Mouse (Mus musculus) lung, embryonic 14.5 days (tissue): ENCODE results near the gene Tnni3k. TPM values are rescaled to one million over a fixed set of nuclear protein-coding genes. Genes with fewer than 3 reads are reported as not detected.
"Not testable (repeated sequence)": the region's sequence is repeated elsewhere in the genome, so short reads cannot be mapped to it uniquely, and the experiment has no call there.

Experiments
- ATAC-seq: fragments of 200-750 bp; cut with Nextera tagmentation; 2 replicates; pipeline ENCODE4 v1.8.0; 2017; ENCODE audit warnings: mild to moderate bottlenecking, moderate TSS enrichment, moderate library complexity; ENCODE audit not compliant: insufficient read depth
- DNase-seq: peaks from one replicate; pipeline ENCODE4 v3.0.0-alpha.2; 2015
- H3K27ac ChIP-seq: fragments of 300-500 bp; sonication (generic); 2 replicates; pipeline ENCODE4 v1.5.1; 2014; ENCODE audit warnings: low read depth, mild to moderate bottlenecking, moderate library complexity
- H3K27me3 ChIP-seq: fragments of 300-500 bp; sonication (generic); 2 replicates; pipeline ENCODE4 v1.6.1; 2014; ENCODE audit warnings: low read length, control low read depth; ENCODE audit not compliant: insufficient read depth
- H3K36me3 ChIP-seq: fragments of 300-500 bp; sonication (generic); 2 replicates; pipeline ENCODE4 v1.6.1; 2014; ENCODE audit warnings: control low read depth; ENCODE audit not compliant: insufficient read depth
- H3K4me1 ChIP-seq: fragments of 300-500 bp; sonication (generic); 2 replicates; pipeline ENCODE4 v1.6.1; 2014; ENCODE audit warnings: antibody characterized with exemption, control low read depth; ENCODE audit not compliant: insufficient read depth
- H3K4me2 ChIP-seq: fragments of 300-500 bp; sonication (generic); 2 replicates; pipeline ENCODE4 v1.6.1; 2014; ENCODE audit warnings: mild to moderate bottlenecking
- H3K4me3 ChIP-seq: fragments of 300-500 bp; sonication (generic); 2 replicates; pipeline ENCODE4 v1.5.1; 2014; ENCODE audit warnings: low read depth, low read length
- H3K9ac ChIP-seq: fragments of 300-500 bp; sonication (generic); 2 replicates; pipeline ENCODE4 v1.6.1; 2014
- H3K9me3 ChIP-seq: fragments of 300-500 bp; sonication (generic); 2 replicates; pipeline ENCODE4 v1.6.1; 2016; ENCODE audit warnings: low read depth, low read length, control low read depth
- CTCF ChIP-seq: IDR thresholded peaks from 2 replicates; pipeline ENCODE4 v1.5.1; 2016; ENCODE audit warnings: antibody characterized with exemption, low read depth
- WGBS: fragments of 180-500 bp; shearing (Covaris S2); extraction: QIAGEN DNeasy Blood & Tissue Kit; methylation state at CpG from one replicate; pipeline ENCODE4 v1.1.7; 2014; 5-methylcytosine and 5-hydroxymethylcytosine counted together
- polyA plus RNA-seq: library from polyadenylated mRNA; unstranded; fragments of >200 nt; fragmentation: Nextera tagmentation; extraction: Ambion mirVana; gene quantifications from 2 replicates; pipeline ENCODE4 v1.2.1, GENCODE M21; 2014

Gene Tnni3k
- polyA plus RNA-seq, 1 experiment from 2014 or later, result not detected

GRCm38 (mm10) chr3:154837861-154838260, 217.3 kb downstream of the Tnni3k start:
- ATAC-seq, result no peak
- WGBS, result 86% methylated on average over 11 of the region's 11 CpGs

DNA sequence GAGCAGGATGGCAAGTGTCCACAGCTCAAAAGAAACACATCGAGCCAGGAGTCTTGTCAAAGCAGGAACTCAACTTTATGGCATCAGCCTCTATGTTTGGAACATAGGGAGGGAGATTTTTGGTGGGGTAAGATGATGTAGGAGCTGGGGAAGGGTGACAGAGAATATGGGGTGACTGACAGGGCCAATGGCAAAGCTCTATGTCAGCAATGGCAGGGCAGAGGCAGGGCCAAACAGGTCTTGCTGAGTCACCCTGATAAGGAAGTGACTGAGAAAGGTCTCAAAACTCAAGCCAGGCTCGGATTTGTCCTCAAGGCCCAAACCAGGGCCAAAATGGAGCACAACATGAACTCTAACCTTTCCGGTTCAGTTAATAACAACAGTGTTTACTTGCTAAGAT, 219.1 kb downstream of the Tnni3k start:
- no peaks in the 10 kb centered on the region for H3K27me3 ChIP-seq
- no peaks in the 10 kb centered on the region for H3K9me3 ChIP-seq
- H3K36me3 ChIP-seq, result no peaks in the 10 kb centered on the region
- no peak overlapping the region for H3K4me2 ChIP-seq
- no peaks in the 10 kb centered on the region for H3K4me1 ChIP-seq
- no peak overlapping the region for H3K27ac ChIP-seq
- ATAC-seq (no peak), DNase-seq (no peak)
- WGBS, result 64% methylated on average over 3 of the region's 3 CpGs
- H3K9ac ChIP-seq, result no peak overlapping the region
- TF ChIP-seq CTCF, result no peak
- no peak overlapping the region for H3K4me3 ChIP-seq

More at GRCm38 (mm10) chr3:154837861-154838260, 217.3 kb downstream of the Tnni3k start:
- Histone ChIP-seq H3K9me3 (no peaks in the 10 kb centered on the region), H3K4me1 (no peaks in the 10 kb centered on the region), H3K4me2 (no peak overlapping the region), H3K9ac (no peak overlapping the region), H3K27me3 (no peaks in the 10 kb centered on the region), H3K4me3 (no peak overlapping the region), H3K27ac (no peak overlapping the region), H3K36me3 (no peaks in the 10 kb centered on the region)
- no peak for DNase-seq
- TF ChIP-seq CTCF, result no peak

GRCm38 (mm10) chr3:154834373-154834772, 220.8 kb downstream of the Tnni3k start:
- Histone ChIP-seq H3K27me3 (no peaks in the 10 kb centered on the region), H3K9me3 (no peaks in the 10 kb centered on the region), H3K4me3 (no peak overlapping the region), H3K4me1 (no peaks in the 10 kb centered on the region), H3K36me3 (no peaks in the 10 kb centered on the region), H3K27ac (no peak overlapping the region), H3K9ac (no peak overlapping the region), H3K4me2 (no peak overlapping the region)
- 74% methylated on average over 9 of the region's 9 CpGs for WGBS
- DNase-seq, result no peak
- TF ChIP-seq CTCF, result no peak
- no peak for ATAC-seq

DNA sequence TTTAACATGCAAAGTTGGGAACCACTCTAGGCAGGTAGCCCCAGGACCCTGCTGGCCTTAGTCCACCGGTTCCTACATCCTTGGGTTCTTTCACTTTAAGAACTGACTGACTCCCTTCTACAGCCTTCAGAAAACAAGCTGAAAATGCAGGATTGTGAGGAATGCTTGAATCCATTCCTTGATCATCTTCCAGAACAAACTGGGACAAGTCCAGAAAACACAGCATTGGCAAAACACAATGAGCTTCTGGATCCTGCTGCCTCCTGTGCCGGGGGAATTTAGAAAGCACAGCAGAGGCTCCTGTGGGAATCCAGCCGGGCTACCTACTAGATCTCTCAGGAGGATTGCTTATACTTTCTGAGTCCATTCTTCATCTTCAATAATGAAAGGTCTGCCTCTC, 229.5 kb downstream of the Tnni3k start:
- Histone ChIP-seq H3K27me3 (no peaks in the 10 kb centered on the region), H3K9ac (no peak overlapping the region), H3K27ac (no peak overlapping the region), H3K4me2 (no peak overlapping the region), H3K4me3 (no peak overlapping the region), H3K36me3 (no peaks in the 10 kb centered on the region), H3K9me3 (no peaks in the 10 kb centered on the region), H3K4me1 (no peaks in the 10 kb centered on the region)
- TF ChIP-seq CTCF, result no peak
- no peak for DNase-seq
- 72% methylated on average over 3 of the region's 3 CpGs for WGBS
- no peak for ATAC-seq

GRCm38 (mm10) chr3:154824713-154825112, 230.5 kb downstream of the Tnni3k start:
- no peak overlapping the region for H3K4me3 ChIP-seq
- H3K9me3 ChIP-seq, result no peaks in the 10 kb centered on the region
- H3K27me3 ChIP-seq, result no peaks in the 10 kb centered on the region
- H3K4me1 ChIP-seq, result no peaks in the 10 kb centered on the region
- H3K36me3 ChIP-seq, result no peaks in the 10 kb centered on the region
- no peak overlapping the region for H3K27ac ChIP-seq
- no peak for DNase-seq
- no peak overlapping the region for H3K4me2 ChIP-seq
- ATAC-seq, result no peak
- 76% methylated on average over 4 of the region's 4 CpGs for WGBS
- no peak for TF ChIP-seq CTCF
- H3K9ac ChIP-seq, result no peak overlapping the region

DNA sequence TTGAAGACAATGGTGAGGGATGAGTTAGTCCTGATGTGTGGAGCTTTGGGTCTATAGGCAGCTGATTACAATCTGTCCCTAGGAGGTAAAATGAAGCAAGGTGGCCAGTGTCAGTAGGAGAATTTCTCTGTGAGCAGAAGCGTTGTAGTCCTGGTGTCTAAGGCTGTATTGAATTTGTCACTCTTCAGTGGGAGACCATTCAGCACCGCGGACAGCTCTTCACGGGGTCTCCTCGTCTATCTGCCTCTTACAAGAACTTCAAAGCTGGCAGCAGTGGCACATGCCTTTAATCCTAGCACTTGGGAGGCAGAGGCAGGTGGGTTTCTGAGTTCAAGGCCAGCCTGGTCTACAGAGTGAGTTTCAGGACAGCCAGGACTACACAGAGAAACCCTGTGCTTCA, 235.5 kb downstream of the Tnni3k start:
- H3K27me3 ChIP-seq, H3K4me2 ChIP-seq, H3K9ac ChIP-seq, H3K36me3 ChIP-seq, H3K27ac ChIP-seq, H3K4me3 ChIP-seq, H3K9me3 ChIP-seq, H3K4me1 ChIP-seq: not testable (repeated sequence)
- ATAC-seq, result peak; percentile 41; the same call in 1 of the 2 replicates
- 9% methylated on average over 5 of the region's 5 CpGs for WGBS
- DNase-seq, result peak; percentile 91

DNA sequence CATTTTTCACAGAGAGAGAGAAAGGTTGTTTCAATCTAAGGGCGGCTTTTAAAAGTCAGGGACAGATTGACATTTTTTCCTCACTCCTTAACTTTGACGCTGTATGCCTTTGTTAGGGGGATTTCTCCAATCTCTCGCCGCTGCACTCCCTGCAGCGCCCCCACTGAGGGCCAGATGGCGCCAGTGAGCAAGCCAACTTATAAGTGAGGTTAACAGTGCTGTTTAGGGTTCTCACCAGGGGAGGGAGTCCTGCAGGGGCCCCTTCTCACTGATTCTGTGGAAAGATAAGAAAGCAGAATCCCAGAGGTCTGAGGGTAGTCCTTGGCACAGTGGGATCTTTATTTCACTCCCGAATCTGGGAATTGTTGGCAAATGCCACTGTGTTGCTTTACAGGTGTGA, 237.5 kb downstream of the Tnni3k start:
- H3K27ac ChIP-seq, result no peak overlapping the region
- H3K4me3 ChIP-seq, result no peak overlapping the region
- no peak overlapping the region for H3K9ac ChIP-seq
- H3K27me3 ChIP-seq, result no peaks in the 10 kb centered on the region
- 5% methylated on average over 7 of the region's 7 CpGs for WGBS
- H3K4me1 ChIP-seq, result no peaks in the 10 kb centered on the region
- peak; percentile 83 for TF ChIP-seq CTCF
- ATAC-seq (peak; percentile 55; the same call in 1 of the 2 replicates), DNase-seq (peak; percentile 75)
- H3K36me3 ChIP-seq, result no peaks in the 10 kb centered on the region
- H3K4me2 ChIP-seq, result no peak overlapping the region
- H3K9me3 ChIP-seq, result no peaks in the 10 kb centered on the region
